Mouse (Mus musculus) ovary, postnatal 36 days (tissue): ENCODE measurements around the gene P2rx3.
A peak's percentile ranks its signal among the peaks of the same experiment; 100 is the strongest.

Experiments
- DNase-seq: peaks from one replicate; pipeline ENCODE4 v3.0.0; 2022; ENCODE audit warnings: low spot score, mixed read lengths

Gene P2rx3

GRCm38 (mm10) chr2:84980188-84980587, 57.1 kb downstream of the P2rx3 start, which contains the start of gene Prg2:
Gene Prg2 (plus strand): TSS chr2:84980461.
- DNase-seq: no peak

GRCm38 (mm10) chr2:84975580-84975979, 61.7 kb downstream of the P2rx3 start:
- DNase-seq: no peak

GRCm38 (mm10) chr2:84967318-84967991, 69.8 kb downstream of the P2rx3 start:
- DNase-seq: no peak

DNA sequence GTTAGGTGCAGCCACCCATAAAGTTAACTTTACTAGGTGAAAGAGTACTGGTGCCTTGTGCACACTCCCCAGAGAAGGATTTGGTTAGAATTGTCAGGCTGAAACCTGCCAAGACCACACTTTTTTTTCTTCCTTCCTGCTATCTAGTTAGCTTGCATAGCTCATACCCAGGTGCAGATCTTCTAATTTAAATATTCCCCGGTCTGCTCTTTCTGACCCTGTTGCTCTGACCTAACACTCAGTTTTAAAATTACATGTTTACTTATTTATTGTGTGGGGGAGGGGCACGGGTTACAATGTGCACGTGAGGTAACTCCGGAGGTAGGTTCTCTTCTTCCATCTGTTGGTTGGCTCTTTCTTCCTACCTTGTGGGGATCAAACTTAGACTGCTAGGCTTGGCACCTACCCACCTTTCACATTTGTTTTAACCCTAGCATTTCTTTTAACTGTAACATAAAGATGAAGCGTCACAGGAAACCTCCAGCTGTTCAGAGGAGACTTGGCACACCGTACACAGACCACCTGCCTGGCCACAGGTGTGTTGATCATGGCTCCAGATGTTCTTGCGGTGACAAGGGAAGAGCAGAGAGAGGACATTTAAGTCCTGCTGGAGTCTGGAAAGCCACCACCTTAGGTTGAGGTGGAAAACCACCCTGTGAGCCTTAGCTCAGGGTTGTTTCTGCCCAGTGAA, 73.0 kb downstream of the P2rx3 start:
- no peak for DNase-seq

GRCm38 (mm10) chr2:84962906-84963507, 74.3 kb downstream of the P2rx3 start:
- DNase-seq: no peak

GRCm38 (mm10) chr2:84961901-84962300, 75.4 kb downstream of the P2rx3 start:
- DNase-seq: no peak

GRCm38 (mm10) chr2:84961300-84961699, 76.0 kb downstream of the P2rx3 start:
- peak; percentile 29 for DNase-seq

- no peak for DNase-seq
Observed at GRCm38 (mm10) chr2:84958588-84959264, 78.5 kb downstream of the P2rx3 start.

DNA sequence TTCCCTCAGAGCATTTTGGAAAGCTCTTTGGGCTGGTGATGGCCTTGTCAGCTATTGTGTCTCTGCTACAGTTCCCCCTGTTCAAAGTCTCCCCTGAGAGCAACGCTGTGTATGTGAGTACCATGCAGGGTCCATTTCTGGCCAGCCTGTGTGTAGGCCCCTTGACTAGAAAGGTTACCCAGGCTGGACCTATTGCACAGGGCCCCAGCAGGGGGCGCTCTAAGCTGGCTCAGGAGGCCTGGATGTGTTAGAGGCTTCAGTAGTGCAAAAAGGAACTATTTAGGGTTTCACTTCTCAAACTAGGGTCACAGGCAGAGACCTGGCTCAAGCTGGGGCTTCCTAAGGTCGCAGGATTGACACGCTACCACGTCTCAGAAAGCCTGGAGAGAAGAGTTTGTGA, 81.0 kb downstream of the P2rx3 start:
- DNase-seq: peak; percentile 55

- DNase-seq: no peak
Observed at GRCm38 (mm10) chr2:84955435-84955834, 81.8 kb downstream of the P2rx3 start.

- DNase-seq: no peak
Observed at GRCm38 (mm10) chr2:84952693-84953092, 84.6 kb downstream of the P2rx3 start.

DNA sequence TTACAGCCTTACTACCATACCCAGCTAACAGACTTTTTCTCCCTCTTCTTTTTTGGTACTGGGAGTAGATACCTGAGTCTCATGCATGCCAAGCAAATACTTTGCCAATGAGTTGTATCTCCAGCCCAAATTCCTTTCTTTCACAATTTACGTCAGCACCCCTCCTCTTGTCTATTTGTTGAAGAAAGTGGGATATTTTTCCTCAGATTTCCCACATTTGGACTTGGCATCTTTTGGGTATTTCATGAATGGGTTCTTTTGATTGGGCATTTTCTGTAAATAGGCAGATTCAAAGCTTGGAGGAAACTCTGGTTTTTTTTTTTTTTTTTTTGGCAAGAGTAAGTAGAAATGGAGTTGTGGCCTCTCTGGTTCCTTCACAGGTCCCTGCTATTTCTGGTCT, 85.0 kb downstream of the P2rx3 start:
- DNase-seq: no peak

DNA sequence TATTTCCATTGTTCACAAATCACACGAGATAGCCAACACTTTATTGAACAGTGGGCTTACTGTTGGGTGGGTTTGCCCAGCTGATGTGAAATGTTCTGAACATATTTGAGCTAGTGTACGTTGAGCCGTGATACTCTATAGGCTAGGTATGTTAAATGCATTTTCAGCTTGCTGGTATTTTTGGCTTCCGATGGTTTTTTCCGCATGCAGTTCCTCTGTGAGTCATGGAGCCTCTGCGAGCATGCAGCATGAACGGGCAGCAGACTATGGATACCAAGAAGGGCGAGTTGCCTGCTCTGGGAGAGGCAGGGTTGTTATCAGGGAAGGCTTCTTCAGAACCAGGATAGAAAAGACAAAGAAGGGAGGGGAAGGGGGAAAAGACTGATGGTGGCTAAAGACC, 86.2 kb downstream of the P2rx3 start:
- DNase-seq: no peak

- no peak for DNase-seq
Observed at GRCm38 (mm10) chr2:84948721-84949120, 88.5 kb downstream of the P2rx3 start.
